Comparison of ENCODE assay signal across 8 mouse cellular contexts in genomic region chr3:132747036-132747435, GRCm38 (mm10).
DNase-seq lines count a peak whose midpoint lies in the region; ATAC-seq lines count a peak whose summit lies in the region.

No protein-coding gene starts in this region.

- no peak overlapping the region for H3K27ac ChIP-seq in limb, embryonic 12.5 days
- H3K27ac ChIP-seq in midbrain, embryonic 15.5 days: no peak overlapping the region

- H3K9ac ChIP-seq in limb, embryonic 12.5 days (replicated peaks): no peak overlapping the region
- H3K9ac ChIP-seq in midbrain, embryonic 15.5 days: no peak overlapping the region

- DNase-seq in 3T3-L1 (ENCODE audit: low read depth, low spot score): peak; percentile 82
- peak; percentile 36 for DNase-seq in Muller cell, postnatal 12 days (ENCODE audit: inconsistent ontology term)
- peak; percentile 22 to 64 for DNase-seq in cerebellum, postnatal 25 days
- peak; percentile 50 to 56 for DNase-seq in kidney, adult 8-10 months
- DNase-seq in thymus, postnatal 25 days: peak; percentile 17

- no peak overlapping the region for H3K4me3 ChIP-seq in limb, embryonic 12.5 days (replicated peaks)
- no peak overlapping the region for H3K4me3 ChIP-seq in midbrain, embryonic 15.5 days

- no peaks in the 10 kb centered on the region for H3K4me1 ChIP-seq in limb, embryonic 12.5 days (replicated peaks)
- peaks cover 9% of the 10 kb centered on the region for H3K4me1 ChIP-seq in midbrain, embryonic 15.5 days

- 33% methylated on average over 3 of the region's 3 CpGs for WGBS in limb, embryonic 12.5 days
- WGBS in midbrain, embryonic 15.5 days: 9% methylated on average over 3 of the region's 3 CpGs

- H3K4me2 ChIP-seq in limb, embryonic 12.5 days: no peak overlapping the region
- H3K4me2 ChIP-seq in midbrain, embryonic 15.5 days: no peak overlapping the region

- no peaks in the 10 kb centered on the region for H3K27me3 ChIP-seq in limb, embryonic 12.5 days
- H3K27me3 ChIP-seq in midbrain, embryonic 15.5 days (replicated peaks): no peaks in the 10 kb centered on the region

- H3K9me3 ChIP-seq in limb, embryonic 12.5 days: no peaks in the 10 kb centered on the region
- no peaks in the 10 kb centered on the region for H3K9me3 ChIP-seq in midbrain, embryonic 15.5 days

- peak; percentile 92 for ATAC-seq in granulocyte monocyte progenitor cell, adult 5-6 weeks (replicated peaks; ENCODE audit: poor library complexity, severe bottlenecking)
- ATAC-seq in limb, embryonic 12.5 days (ENCODE audit: insufficient number of reproducible peaks, insufficient read depth, low FRiP score, low TSS enrichment, low read depth): peak; percentile 68; the same call in 1 of the 2 replicates
- peak; percentile 90 for ATAC-seq in midbrain, embryonic 15.5 days (replicated peaks)

- H3K36me3 ChIP-seq in limb, embryonic 12.5 days: peaks cover 7% of the 10 kb centered on the region
- H3K36me3 ChIP-seq in midbrain, embryonic 15.5 days (replicated peaks): no peaks in the 10 kb centered on the region

Comparison
In these comparisons a context has a peak if more than half of its experiments do, and no peak if none do; other contexts are left out.
1. DNase-seq: peak in every context shown above with its lines; median percentile 82 in 3T3-L1; 53 in kidney, adult 8-10 months; 43 in cerebellum, postnatal 25 days; 36 in Muller cell, postnatal 12 days; 17 in thymus, postnatal 25 days.